Mouse (Mus musculus) adrenal gland, postnatal 4 days (tissue): ENCODE results near the gene Elovl3. TPM values are rescaled to one million over a fixed set of nuclear protein-coding genes. Genes with fewer than 3 reads are reported as not detected.
"Not testable (repeated sequence)": the region's sequence is repeated elsewhere in the genome, so short reads cannot be mapped to it uniquely, and the experiment has no call there.

ENCODE experiments used
- DNase-seq, 2 experiments: peaks; one replicate each; pipeline ENCODE4 v3.0.0; 2021 to 2022; ENCODE audit warnings: low spot score in 2 of 2, mixed read lengths in 2 of 2
- total RNA-seq, 2 experiments: library from RNA; stranded (reverse); gene quantifications; 2 replicates each; pipeline ENCODE4 v1.2.3; 2021

Gene Elovl3
- total RNA-seq, 2 experiments from 2014 or later = 0.31 to 0.93 TPM

DNA sequence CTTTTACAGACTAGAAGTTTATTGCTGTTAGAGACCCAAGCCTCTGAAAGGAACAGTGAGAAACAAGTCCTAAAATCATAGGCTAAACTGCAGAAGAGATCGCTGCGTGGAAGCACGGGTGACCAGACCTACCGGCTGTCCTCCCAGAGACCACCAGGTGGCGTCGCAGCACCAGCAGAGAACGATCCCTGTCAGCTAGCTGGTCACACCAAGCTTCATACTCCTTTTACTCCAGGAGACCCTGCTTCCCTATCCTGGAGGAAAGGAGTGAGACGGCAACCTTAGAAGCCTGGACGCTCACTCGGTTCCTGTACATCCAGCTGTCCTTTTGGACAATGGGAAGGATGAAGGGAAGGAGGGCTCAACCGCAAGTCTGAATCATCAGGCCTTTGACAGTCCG lies 3.6 kb downstream of the Elovl3 start:
- peak; percentile 65 to 84 for DNase-seq

DNA sequence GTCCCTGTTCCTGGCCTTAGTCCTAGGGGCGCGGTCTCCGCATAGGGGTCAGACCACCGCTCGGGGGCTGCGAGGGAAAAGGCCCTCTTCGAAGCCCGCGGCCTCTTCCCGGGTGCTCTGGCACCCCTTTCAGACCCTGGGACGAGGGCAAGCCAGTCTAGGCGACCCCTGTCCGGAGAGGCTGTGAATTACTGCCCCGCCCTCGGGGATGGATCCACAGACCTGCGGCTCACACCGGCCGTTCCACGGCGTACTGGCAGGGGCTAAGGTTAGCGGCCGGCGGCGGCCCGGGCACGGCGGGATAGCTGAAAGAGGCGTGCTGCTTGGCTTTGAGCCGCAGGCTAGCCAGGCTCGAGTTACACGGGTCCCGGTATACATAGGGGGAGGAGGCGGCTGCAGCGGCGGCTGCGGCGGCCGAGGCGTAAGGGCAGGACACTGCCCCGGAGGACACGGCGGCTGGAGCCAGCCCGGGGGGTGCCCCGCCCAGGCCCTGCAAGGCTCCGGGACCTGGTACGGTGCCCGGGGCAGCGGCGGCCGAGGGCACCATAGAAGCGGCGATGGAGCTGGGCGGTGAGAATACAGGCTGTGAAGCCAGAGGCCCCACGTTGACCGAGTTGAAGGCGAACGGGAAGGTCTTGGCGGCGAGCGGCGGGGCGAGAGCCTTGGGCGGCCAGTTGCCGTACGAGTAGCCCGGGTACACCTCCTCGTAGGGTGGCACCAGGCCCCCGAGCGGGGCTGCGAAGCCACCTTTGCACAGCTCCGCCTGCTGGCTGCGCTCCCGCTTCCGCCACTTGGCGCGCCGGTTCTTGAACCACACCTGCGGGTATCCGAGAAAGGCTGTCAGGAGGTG lies 4.3 kb downstream of the Elovl3 start:
- peak; percentile 19 to 23 for DNase-seq

DNA sequence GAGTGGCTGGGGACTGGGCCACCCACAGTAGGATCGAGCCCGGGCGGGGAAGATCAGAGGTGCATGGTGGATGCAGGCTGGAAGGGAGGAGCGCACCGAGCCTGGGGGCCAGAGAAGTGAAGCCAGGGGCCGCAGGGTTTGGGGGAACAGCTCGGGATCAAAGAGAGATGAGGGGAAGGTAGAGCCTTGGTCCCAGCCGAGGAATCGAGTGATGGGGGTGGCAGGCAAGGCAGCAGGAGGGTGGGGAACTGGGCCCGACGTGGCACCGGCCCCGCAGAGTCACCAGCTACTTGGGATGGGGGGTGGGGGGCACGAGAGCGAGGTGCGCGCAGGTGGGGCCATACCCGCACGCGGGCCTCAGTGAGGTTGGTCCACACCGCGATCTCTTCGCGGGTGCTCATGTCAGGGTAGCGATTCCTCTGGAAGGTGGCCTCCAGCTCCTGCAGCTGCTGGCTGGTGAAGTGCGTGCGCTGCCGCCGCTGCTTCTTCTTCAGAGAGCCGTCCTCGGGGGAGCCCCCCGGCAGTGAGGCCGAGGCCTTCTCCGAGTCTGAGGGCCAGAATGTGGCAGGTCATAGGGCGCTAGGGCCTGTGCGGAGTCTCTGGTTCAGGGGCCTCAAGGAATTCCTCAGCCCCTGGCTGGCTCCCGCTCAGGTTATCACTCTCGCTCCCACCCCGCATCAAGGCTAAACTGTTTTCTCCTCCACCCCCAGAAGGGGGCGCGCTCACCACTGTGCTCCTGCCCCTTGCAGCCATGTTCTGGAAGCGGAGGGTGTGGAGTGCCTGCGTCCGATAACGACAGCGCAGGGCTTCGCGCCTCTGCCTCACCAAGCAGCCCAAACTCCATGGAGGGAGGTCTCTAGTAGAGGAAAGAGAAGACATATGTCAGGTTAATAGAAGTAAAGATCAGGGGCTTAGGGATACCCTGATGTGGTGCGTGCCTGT lies 5.2 kb downstream of the Elovl3 start:
- peak; percentile 56 to 67 for DNase-seq

DNA sequence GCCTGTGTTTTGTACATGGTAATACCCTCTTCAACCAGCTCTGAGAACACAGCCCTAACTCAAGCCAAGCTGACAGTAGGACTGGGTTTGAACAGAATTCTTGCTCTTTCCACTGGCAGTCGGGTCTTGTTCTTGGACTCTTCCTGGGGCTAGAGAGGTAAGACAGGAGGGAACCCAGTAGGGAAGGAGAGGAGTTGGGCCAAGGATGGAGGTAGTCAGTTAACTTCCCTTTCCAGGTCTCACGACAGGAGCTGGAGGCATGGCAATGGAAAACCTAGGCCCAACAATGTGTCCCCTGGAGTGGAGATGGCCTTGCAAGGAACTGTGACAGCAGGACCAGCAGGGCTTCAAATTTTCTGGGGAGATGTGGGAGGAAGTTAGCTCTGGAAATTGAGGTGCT lies 8.6 kb downstream of the Elovl3 start:
- DNase-seq = no peak

DNA sequence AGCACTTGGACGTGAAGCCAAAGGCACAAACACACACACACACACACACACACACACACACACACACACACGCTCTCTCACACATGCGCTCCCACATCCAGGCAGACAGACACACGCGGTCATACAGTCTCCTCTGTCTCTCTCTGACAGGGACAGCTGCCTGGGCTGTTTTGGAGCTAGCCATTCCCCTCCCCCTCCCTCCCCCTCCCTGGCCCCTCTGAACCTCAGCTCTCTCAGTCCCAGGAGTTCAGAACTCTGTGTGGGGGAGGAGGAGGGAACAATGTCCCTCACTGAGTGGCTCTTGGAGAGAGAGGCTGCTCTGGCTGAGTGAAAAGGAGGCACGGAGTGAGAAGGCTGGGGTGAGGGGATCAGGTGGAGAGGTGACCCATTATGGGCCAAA lies 9.4 kb downstream of the Elovl3 start:
- no peak for DNase-seq

DNA sequence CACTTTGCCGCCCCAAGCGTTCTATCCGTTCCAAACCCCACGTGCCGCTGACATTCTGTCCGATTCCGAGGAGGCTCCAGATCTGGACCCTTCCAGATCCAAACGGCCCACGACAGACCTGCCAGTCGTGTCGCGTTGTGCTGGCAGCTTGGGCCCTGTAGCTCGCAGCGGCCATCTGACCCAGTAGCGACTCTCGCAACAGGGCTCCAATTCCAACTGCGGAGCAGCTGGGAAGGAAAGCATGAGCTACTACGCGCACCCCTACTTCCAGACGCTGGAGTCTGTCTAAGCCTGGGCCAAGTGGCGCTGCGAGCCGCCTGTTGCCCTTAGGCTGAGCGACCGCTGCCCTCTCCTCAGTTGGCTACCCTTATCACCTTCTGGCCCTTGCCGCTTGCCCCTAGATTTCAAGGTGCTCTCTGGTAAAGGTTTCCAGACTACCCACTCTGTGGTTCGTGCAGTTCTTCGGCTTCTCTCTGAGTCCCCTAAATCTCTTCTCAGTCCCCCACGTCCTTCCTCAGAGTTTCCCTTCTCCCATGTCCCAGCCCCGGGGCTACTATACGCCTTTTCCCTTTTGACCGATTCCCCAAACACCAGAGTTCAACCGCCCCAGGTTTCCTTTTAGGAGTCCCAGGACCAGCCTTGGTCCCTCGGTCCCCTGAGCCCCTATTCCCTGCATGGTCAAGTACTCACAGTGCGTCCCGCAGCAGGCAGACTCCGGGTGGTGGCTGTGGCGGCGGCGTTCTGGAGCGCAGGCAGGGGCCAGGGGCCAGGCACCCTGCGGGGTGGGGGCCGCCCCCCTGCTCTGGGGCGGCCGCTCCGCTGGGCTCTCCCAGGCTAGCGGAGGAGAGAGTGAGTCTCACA lies 16.0 kb downstream of the Elovl3 start, which contains the start of gene Pitx3:
Gene Pitx3 (minus strand): TSS at position 816 of the 861 bp plus-strand sequence.
- no peak for DNase-seq

DNA sequence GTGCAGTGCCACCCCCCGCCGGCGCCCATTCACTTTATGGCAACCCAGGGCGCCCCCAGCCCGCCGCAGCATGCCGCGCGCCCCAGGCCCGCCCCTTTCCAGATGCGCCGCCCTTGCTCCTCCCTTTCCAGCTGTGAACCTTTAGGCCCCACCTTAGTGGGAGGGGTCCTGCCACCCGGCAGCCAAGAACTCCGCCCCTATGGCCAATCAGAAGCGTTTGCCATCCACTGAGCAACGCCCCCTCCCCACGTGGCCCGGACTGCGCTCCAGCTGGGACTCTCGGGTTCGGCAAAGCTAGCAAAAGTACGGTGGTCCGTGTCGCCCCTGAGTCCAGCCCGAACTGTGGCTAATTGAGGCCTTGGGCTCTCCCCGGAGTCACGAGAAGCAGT lies 16.7 kb downstream of the Elovl3 start:
- peak; percentile 63 to 73 for DNase-seq

DNA sequence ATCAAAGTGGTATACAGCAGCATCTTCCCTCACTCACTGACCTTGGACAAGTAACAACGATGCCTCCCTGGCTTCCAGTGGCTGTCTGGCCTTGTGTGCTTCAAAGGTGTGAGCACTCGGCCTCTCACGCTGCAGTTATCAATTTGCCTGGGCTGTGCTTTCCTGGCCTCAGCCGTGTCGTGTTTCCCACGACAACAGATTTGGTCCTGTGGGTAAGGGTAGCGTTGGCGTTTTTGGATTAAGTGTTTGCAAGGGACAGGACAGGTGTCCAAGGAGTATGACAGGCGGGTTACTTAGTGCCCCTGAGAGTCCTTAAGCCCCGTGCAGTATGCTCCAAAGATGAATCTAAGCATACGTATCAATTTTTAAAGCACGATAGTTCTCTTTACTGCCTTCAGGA lies 17.4 kb downstream of the Elovl3 start:
- DNase-seq = no peak

DNA sequence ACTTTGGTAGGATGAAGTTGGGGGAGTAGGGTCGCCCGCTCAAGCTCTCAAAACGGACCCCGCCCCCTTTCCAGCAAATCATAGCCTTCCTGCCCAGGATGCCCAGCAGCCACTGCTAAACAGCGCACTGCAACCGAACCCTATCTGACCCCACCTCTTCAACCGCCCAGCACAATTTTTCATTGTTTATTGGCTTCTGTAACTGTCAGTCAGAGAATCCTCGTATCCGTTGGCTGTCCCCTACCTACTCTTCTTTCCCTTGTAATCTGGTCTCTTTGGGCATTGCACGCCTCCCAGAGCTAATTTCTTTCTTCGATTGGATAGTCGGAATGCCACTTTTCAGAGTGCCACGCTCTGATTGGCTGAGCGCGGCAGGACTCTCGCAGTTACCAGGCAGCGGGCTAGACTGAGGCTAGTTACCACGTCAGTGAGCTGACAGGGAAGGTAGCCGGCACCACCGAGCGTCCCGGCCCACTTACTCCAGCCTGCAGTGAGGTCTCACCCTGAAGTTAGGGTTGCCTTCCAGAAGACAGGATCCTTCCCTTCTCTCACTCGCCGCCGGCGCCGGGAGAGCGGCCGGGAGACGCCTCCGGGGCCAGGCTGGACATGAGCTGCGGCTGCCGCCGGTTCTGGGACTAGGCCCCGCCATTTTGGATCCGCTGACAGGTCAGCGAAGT lies 20.6 kb downstream of the Elovl3 start, which contains the start of gene Gbf1:
Gene Gbf1 (plus strand): TSS at position 383 of the 677 bp plus-strand sequence.
- DNase-seq = peak; percentile 70 to 84

DNA sequence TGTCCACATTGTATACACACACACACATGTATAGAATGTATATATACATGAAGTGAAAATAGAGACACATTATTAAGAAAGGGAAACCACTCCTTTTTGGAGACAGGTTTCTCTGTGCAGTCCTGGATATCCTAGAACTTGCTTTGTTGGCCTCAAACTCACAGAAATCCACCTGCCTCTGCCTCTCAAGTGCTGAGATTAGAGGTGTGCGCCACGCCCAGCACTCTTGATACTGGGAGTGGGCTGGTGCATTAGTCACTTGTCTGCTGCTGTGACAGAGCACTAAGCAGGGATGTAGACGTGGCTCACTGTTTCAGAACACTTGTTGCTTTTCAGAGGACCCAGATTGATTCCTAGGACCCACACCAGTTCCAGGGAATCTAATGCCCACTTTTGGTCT lies 34.3 kb downstream of the Elovl3 start:
- no peak for DNase-seq

DNA sequence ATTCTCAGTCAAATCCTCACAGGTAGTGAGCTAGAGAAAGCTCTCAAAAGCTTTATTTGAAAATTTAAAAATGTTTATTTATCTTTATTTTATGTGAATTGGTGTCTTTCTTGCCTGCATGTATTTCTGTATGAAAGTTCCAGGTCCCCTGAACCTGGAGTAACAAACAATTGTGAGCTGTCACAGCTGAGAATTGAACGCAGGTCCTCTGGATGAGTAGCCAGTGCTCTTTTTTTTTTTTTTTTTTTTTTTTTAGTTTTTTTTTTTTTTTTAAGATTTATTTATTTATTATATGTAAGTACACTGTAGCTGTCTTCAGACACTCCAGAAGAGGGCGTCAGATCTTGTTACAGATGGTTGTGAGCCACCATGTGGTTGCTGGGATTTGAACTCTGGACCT lies 35.5 kb downstream of the Elovl3 start:
- DNase-seq = not testable (repeated sequence)

DNA sequence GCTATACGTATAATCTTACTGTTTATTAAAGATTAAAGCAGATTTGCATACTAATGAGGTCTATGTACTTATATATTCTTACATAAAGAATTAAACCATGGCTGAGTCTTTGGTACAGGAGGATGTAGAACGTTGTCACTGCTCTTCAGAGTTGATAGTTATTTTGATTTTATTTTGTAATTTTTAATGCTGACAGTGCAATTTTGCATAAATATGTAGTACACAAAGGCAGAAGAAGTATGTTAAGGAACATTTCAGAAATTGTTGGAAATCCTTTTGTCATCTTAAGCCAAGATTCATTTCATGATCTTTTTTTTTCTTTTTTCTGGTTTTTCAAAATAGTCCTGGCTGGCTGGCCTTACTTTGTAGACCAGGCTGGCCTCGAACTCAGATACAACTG lies 37.7 kb downstream of the Elovl3 start:
- no peak for DNase-seq

DNA sequence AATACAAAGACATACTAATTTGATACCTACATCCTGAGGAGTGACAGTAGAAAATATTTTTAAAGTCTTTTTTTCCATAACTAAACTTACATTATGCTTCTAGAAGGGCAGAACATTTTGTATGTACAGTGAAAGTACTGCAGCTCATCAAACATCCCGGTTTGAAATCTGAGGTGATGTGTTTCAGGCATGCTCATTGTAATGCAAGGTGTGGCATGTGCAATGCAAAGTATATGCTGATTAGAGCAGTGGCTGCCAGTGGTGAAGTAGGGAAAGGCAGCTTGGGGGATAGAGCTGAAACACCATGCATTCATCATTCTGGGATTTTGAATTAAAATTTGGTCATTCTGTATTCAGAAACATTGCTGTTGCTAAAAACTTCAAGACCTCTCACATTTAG lies 38.2 kb downstream of the Elovl3 start:
- no peak for DNase-seq

DNA sequence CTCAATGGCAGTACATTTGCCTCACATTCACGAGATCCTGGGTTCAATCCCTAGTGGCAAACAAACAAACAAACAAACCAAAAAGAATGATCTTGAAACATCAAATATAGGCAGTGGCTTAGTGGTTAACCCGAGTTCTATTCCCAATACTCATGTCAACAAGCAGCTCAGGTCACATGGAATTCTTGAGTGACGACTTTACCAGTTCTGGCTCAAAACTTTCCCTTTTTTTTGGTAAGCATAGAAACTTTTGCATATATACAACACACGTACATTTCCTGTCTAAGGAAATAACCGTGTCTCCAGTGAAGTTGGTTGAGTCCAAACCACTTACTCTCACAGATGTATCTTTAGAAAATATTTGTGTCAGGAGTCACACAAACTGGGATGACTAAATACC lies 40.8 kb downstream of the Elovl3 start:
- no peak for DNase-seq

DNA sequence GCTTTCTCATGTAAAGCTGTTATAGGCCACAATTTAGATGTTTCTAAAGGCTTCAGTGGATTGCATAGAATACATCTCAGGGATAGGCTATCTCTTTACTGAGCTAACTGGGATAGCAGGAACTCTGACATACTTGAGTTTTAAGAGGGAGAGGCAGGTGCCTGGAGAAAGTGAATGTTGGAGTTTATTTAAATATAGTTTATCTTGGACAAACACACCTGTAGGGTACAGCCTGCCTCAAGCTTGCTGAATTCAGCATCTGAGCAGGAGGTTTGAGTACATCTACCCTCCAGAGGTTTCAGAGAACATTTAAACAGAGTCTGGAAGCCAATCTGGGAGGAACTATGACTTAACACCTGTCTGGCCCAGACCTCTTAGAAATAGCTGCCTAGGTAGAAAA lies 43.5 kb downstream of the Elovl3 start:
- DNase-seq = no peak

DNA sequence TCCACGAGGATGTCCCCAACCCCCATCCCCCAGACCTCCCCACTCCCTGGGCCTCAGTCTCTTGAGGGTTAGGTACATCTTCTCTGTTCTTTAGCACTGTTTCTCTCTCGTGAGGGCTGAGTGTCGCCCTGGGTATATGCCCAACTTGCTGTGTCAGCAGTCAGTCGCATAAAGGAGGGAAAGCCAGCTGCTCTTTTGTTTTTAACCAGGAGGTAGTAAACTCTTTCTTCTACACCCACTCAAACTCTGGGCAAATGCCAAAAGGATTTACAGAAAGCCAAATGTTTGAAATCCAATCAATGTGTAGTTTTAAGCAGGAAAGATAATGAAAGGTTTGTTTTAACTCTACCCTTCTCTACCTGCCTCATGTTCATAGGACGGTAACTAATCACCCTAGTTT lies 45.3 kb downstream of the Elovl3 start:
- DNase-seq = no peak

DNA sequence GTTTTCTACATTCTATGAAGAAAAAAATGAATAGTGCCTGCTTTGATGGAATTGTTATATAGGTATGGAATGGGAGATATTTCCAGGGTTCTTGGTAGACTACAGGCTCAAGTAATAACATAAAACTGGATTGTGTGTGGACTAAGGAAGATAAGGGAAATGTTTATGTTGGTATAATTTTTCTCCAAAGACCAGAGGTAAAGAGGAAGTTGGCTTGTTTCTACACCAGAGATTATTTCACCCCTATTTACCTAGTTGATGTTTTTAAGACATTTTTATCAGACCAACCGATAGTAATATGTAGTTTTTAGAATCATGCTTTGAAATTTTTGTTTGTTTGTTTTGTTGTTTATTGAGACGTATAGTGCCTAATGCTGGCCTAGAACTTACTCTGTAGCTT lies 48.6 kb downstream of the Elovl3 start:
- DNase-seq = no peak

DNA sequence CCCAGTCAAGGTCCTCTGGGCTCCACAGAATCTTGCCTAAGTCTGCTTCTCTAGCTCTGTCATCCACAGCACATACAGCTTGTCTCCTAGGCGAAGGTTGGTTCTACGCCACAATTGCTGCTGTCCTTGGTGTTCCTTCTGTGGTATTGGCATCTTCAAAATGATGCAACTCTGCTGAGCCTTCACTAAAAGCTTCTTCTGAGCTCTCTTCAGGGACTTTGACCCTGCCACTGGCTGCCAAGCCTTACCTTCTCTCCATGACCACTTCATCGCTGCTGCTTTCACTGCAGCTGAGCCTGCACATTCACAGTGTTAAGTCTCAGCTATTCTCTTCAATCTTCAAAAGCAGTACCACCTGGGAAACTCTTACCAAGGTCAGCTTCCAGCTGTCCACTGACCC lies 50.5 kb downstream of the Elovl3 start:
- DNase-seq = no peak
